Mouse (Mus musculus) CH12.LX (cell line): ENCODE measurements at regions not wholly inside any gene's neighbourhood (a gene's known extent, or its start where the extent isn't known, plus 50 kb on each side); places are given as distances from the start of the nearest gene placed in this dataset.

Experiments used
- DNase-seq: peaks from one replicate; pipeline ENCODE4 v3.0.0-alpha.2; 2013; ENCODE audit errors: extremely low read depth
- H3K27ac ChIP-seq: 2 replicates; pipeline ENCODE4 v1.5.1; 2012; ENCODE audit warnings: low read depth, mild to moderate bottlenecking, control low read depth, moderate library complexity; ENCODE audit not compliant: insufficient read depth
- H3K27me3 ChIP-seq: replicated peaks from 2 replicates; pipeline ENCODE3; 2012; ENCODE audit warnings: inconsistent platforms
- H3K36me3 ChIP-seq, 2 experiments: replicated peaks in 1 of 2; 2 replicates each; pipeline versions ENCODE3 to v1.6.1; 2012; ENCODE audit warnings: inconsistent platforms in 1 of 2, low read length in 1 of 2, mild to moderate bottlenecking in 1 of 2, mixed read lengths in 1 of 2, moderate library complexity in 1 of 2; ENCODE audit not compliant: control insufficient read depth in 1 of 2, insufficient read depth in 1 of 2
- H3K4me1 ChIP-seq, 2 experiments: 2 replicates each; pipeline ENCODE4 v1.6.1; 2012; ENCODE audit warnings: inconsistent platforms in 1 of 2, moderate library complexity in 1 of 2; ENCODE audit not compliant: insufficient read depth in 2 of 2, control insufficient read depth in 1 of 2
- H3K4me2 ChIP-seq: 2 replicates; pipeline ENCODE4 v1.6.1; 2012; ENCODE audit warnings: low read depth, mild to moderate bottlenecking, control low read depth; ENCODE audit not compliant: poor library complexity, insufficient read depth, severe bottlenecking
- H3K4me3 ChIP-seq, 3 experiments: fragments of 150-350 bp in 1 of 3; sonication (generic) in 1 of 3; replicated peaks in 1 of 3; 2 replicates each; pipeline versions ENCODE3 to v1.5.1; 2011 to 2012; ENCODE audit warnings: low read depth in 2 of 3, low read length in 2 of 3, mild to moderate bottlenecking in 2 of 3, moderate library complexity in 2 of 3, control low read depth in 1 of 3, improper control_type of control experiment in 1 of 3, inconsistent platforms in 1 of 3, mixed read lengths in 1 of 3; ENCODE audit not compliant: poor library complexity in 1 of 3
- H3K79me2 ChIP-seq: replicated peaks from 2 replicates; pipeline ENCODE4 v1.6.1; 2012; ENCODE audit warnings: mild to moderate bottlenecking, moderate library complexity; ENCODE audit not compliant: control insufficient read depth, poor library complexity, insufficient read depth, severe bottlenecking; ENCODE audit errors: extremely low read depth
- H3K9ac ChIP-seq: 2 replicates; pipeline ENCODE4 v1.6.1; 2012; ENCODE audit warnings: low read depth, mild to moderate bottlenecking, control low read depth, moderate library complexity; ENCODE audit not compliant: insufficient read depth
- H3K9me3 ChIP-seq: replicated peaks from 2 replicates; pipeline ENCODE3; 2012; ENCODE audit warnings: low read length, inconsistent platforms, mixed read lengths
- EP300 ChIP-seq: IDR thresholded peaks from 2 replicates; pipeline ENCODE4 v1.6.1; 2011; ENCODE audit warnings: low read length, improper control_type of control experiment
- HCFC1 ChIP-seq: IDR thresholded peaks from 2 replicates; pipeline ENCODE4 v1.6.1; 2012; ENCODE audit warnings: low read depth, mild to moderate bottlenecking, inconsistent platforms, low read length, improper control_type of control experiment
- JUN ChIP-seq: IDR thresholded peaks from 2 replicates; pipeline ENCODE4 v1.6.1; 2011; ENCODE audit warnings: low read depth, mild to moderate bottlenecking, low read length, improper control_type of control experiment, moderate library complexity; ENCODE audit not compliant: insufficient read depth
- MAFK ChIP-seq: IDR thresholded peaks from 2 replicates; pipeline ENCODE4 v1.6.1; 2011; ENCODE audit warnings: low read length, improper control_type of control experiment; ENCODE audit not compliant: insufficient replicate concordance
- MAX ChIP-seq: IDR thresholded peaks from 2 replicates; pipeline ENCODE4 v1.6.1; 2011; ENCODE audit warnings: low read length, improper control_type of control experiment
- MEF2A ChIP-seq: IDR thresholded peaks from 2 replicates; pipeline ENCODE4 v1.6.1; 2014; ENCODE audit warnings: low read depth, mild to moderate bottlenecking, inconsistent platforms, low read length, improper control_type of control experiment, borderline replicate concordance
- MXI1 ChIP-seq: IDR thresholded peaks from 2 replicates; pipeline ENCODE4 v1.6.1; 2011; ENCODE audit warnings: mild to moderate bottlenecking, low read depth, low read length, improper control_type of control experiment
- PAX5 ChIP-seq: IDR thresholded peaks from 2 replicates; pipeline ENCODE4 v1.6.1; 2012; ENCODE audit warnings: low read length, inconsistent platforms, mixed read lengths
- RCOR1 ChIP-seq: conservative IDR thresholded peaks from 2 replicates; pipeline ENCODE4 v1.6.1; 2012; ENCODE audit warnings: low read depth, mild to moderate bottlenecking, inconsistent platforms, low read length, improper control_type of control experiment
- SIN3A ChIP-seq: IDR thresholded peaks from 2 replicates; pipeline ENCODE4 v1.6.1; 2012; ENCODE audit warnings: low read length, improper control_type of control experiment, inconsistent platforms
- SMC3 ChIP-seq: IDR thresholded peaks from 2 replicates; pipeline ENCODE4 v1.6.1; 2011; ENCODE audit warnings: low read depth, low read length, improper control_type of control experiment
- TCF12 ChIP-seq: IDR thresholded peaks from 2 replicates; pipeline ENCODE4 v1.6.1; 2014; ENCODE audit warnings: low read depth, mild to moderate bottlenecking, inconsistent platforms, low read length, improper control_type of control experiment
- USF1 ChIP-seq: IDR thresholded peaks from 2 replicates; pipeline ENCODE4 v1.6.1; 2014; ENCODE audit warnings: low read depth, mild to moderate bottlenecking, inconsistent platforms, low read length, improper control_type of control experiment
- USF2 ChIP-seq: conservative IDR thresholded peaks from 2 replicates; pipeline ENCODE4 v1.6.1; 2011; ENCODE audit warnings: low read depth, low read length, improper control_type of control experiment
- ZKSCAN1 ChIP-seq: IDR thresholded peaks from 2 replicates; pipeline ENCODE4 v1.6.1; 2012; ENCODE audit warnings: low read depth, inconsistent platforms, low read length, improper control_type of control experiment, borderline replicate concordance
- ZMIZ1 ChIP-seq: IDR thresholded peaks from 2 replicates; pipeline ENCODE4 v1.6.1; 2012; ENCODE audit warnings: low read depth, mild to moderate bottlenecking, inconsistent platforms, low read length, improper control_type of control experiment
- ZNF384 ChIP-seq: IDR thresholded peaks from 2 replicates; pipeline ENCODE4 v1.6.1; 2012; ENCODE audit warnings: low read depth, low read length, improper control_type of control experiment, inconsistent platforms
- dilution Hi-C: fragments of 300-500 bp; cut with MboI; formaldehyde crosslinking; loops from 2 replicates; pipeline ENCODE4 v1.14.3; 2020; ENCODE audit warnings: low sequenced_read_pairs; ENCODE audit not compliant: extremely low pct_unique_long_range_greater_than_20kb, extremely low pct_ligation_motif_present
- in situ Hi-C: fragments of 300-500 bp; cut with MboI; formaldehyde crosslinking; loops from 3 replicates; pipeline ENCODE4 v1.14.3; 2019; ENCODE audit warnings: low sequenced_read_pairs, low pct_ligation_motif_present, low pct_unique_long_range_greater_than_20kb, mixed read lengths

- TF ChIP-seq ZKSCAN1 (no peak), TCF12 (no peak), USF2 (no peak), EP300 (no peak), ZNF384 (no peak), MEF2A (no peak), ZMIZ1 (no peak), SMC3 (no peak), MAFK (no peak), PAX5 (no peak)
- Histone ChIP-seq H3K4me1 (no peaks in the 10 kb centered on the region), H3K9ac (no peak overlapping the region), H3K79me2 (no peaks in the 10 kb centered on the region), H3K4me3 (no peak overlapping the region), H3K27me3 (no peaks in the 10 kb centered on the region), H3K27ac (no peak overlapping the region), H3K36me3 (no peaks in the 10 kb centered on the region), H3K4me2 (no peak overlapping the region), H3K9me3 (peaks cover 80% of the 10 kb centered on the region)
- dilution Hi-C loops (no loop called here), in situ Hi-C loops (no loop called here)
- DNase-seq = no peak
Measured at GRCm38 (mm10) chr1:119129039-119129438, 75.6 kb upstream of the Gli2 start.

GRCm38 (mm10) chr1:119125561-119125960, 72.1 kb upstream of the Gli2 start:
- Histone ChIP-seq H3K27me3 (no peaks in the 10 kb centered on the region), H3K27ac (no peak overlapping the region), H3K9me3 (peaks cover 76% of the 10 kb centered on the region), H3K9ac (no peak overlapping the region), H3K79me2 (no peaks in the 10 kb centered on the region), H3K4me1 (no peaks in the 10 kb centered on the region), H3K4me3 (no peak overlapping the region), H3K36me3 (no peaks in the 10 kb centered on the region), H3K4me2 (no peak overlapping the region)
- dilution Hi-C loops (no loop called here), in situ Hi-C loops (no loop called here)
- DNase-seq = no peak
- TF ChIP-seq JUN (no peak), EP300 (no peak), SIN3A (no peak), MAX (no peak), MXI1 (no peak), RCOR1 (no peak)

- H3K4me3 ChIP-seq = no peak overlapping the region
- no peaks in the 10 kb centered on the region for H3K27me3 ChIP-seq
- H3K9ac ChIP-seq = no peak overlapping the region
- no peaks in the 10 kb centered on the region for H3K79me2 ChIP-seq
- in situ Hi-C loops (no loop called here), dilution Hi-C loops (no loop called here)
- H3K4me2 ChIP-seq = no peak overlapping the region
- H3K4me1 ChIP-seq = no peaks in the 10 kb centered on the region
- no peak for DNase-seq
- TF ChIP-seq USF1 (no peak), HCFC1 (no peak), JUN (no peak), MAFK (no peak)
- H3K9me3 ChIP-seq = peaks cover 76% of the 10 kb centered on the region
- H3K27ac ChIP-seq = no peak overlapping the region
- H3K36me3 ChIP-seq = no peaks in the 10 kb centered on the region
Measured at GRCm38 (mm10) chr1:119124798-119125197, 71.4 kb upstream of the Gli2 start.
